Mouse (Mus musculus): ENCODE measurements at regions not wholly inside any gene's neighbourhood (a gene's known extent, or its start where the extent isn't known, plus 50 kb on each side); places are given as distances from the start of the nearest gene placed in this dataset.
A peak's percentile ranks its signal among the peaks of the same experiment; 100 is the strongest.

DNA sequence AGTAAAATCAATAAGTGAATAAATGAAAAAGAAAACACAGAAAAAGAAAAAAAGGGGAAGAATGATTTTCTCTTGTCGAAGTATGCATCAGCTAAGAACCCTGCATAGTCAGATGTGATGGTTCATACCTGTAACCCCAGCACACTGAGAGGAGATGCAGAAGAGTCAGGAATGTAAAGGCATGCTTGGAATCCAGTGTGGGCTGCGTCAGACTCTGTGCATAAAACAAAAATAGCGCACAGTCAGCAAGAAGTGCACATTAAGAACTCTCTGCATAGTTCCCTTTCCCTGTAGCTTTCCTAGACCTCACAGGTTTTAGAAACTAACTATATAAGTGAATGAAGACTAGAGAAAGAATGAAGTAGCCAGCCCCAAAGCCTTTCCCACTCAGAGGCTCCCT lies 238.2 kb upstream of the Chl1 start:
- no peak overlapping the region for H3K4me2 ChIP-seq (replicated peaks; ENCODE audit: low read depth)
- DNase-seq (ENCODE audit: low spot score) (no peak), ATAC-seq (ENCODE audit: low FRiP score, low TSS enrichment) (no peak)
- H3K36me3 ChIP-seq (ENCODE audit: control insufficient read depth, insufficient read depth, low read length): no peaks in the 10 kb centered on the region
- H3K27ac ChIP-seq (replicated peaks): no peak overlapping the region
- TF ChIP-seq EP300 (optimal IDR thresholded peaks at IDR 0.05): no peak
- no peak for TF ChIP-seq CTCF (IDR thresholded peaks at IDR 0.05; ENCODE audit: low read depth)
- no peak overlapping the region for H3K4me3 ChIP-seq (ENCODE audit: low read depth, low read length)
- H3K9ac ChIP-seq (ENCODE audit: low read length): no peak overlapping the region
- no peaks in the 10 kb centered on the region for H3K9me3 ChIP-seq (ENCODE audit: control insufficient read depth, low read length)
- no peaks in the 10 kb centered on the region for H3K4me1 ChIP-seq (replicated peaks; ENCODE audit: control insufficient read depth, insufficient read depth)
- H3K27me3 ChIP-seq (ENCODE audit: control insufficient read depth, insufficient read depth, low read length): no peaks in the 10 kb centered on the region
- WGBS: 54% methylated on average over 3 of the region's 3 CpGs

DNA sequence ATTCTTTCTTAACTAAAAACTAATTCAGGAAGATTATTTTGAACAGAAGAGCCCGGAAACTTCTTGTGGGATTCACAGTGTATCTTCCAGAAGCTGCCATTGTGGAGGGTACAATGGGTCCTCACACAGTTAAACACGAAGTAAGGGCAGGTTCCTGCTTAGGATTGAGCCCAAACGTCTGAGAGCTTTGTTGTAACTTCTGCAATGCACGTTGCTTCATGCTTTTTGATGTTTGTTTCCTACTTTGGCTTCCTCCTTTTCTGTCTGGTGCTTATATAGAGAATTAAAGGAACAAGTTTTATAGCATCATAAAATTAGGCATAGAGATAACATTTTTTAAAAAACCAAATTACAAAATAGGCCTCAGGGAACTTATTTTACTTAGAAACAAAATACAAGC lies 235.3 kb upstream of the Chl1 start:
- no peak for DNase-seq (ENCODE audit: low spot score)
- WGBS: 59% methylated on average over 4 of the region's 4 CpGs
- H3K36me3 ChIP-seq (ENCODE audit: control insufficient read depth, insufficient read depth, low read length): no peaks in the 10 kb centered on the region
- no peak for ATAC-seq (ENCODE audit: low FRiP score, low TSS enrichment)
- no peaks in the 10 kb centered on the region for H3K27me3 ChIP-seq (ENCODE audit: control insufficient read depth, insufficient read depth, low read length)
- no peaks in the 10 kb centered on the region for H3K4me1 ChIP-seq (replicated peaks; ENCODE audit: control insufficient read depth, insufficient read depth)
- no peak overlapping the region for H3K4me3 ChIP-seq (ENCODE audit: low read depth, low read length)
- no peak overlapping the region for H3K4me2 ChIP-seq (replicated peaks; ENCODE audit: low read depth)
- no peaks in the 10 kb centered on the region for H3K9me3 ChIP-seq (ENCODE audit: control insufficient read depth, low read length)
- TF ChIP-seq CTCF (IDR thresholded peaks at IDR 0.05; ENCODE audit: low read depth): no peak
- no peak for TF ChIP-seq EP300 (optimal IDR thresholded peaks at IDR 0.05)
- H3K9ac ChIP-seq (ENCODE audit: low read length): no peak overlapping the region
- H3K27ac ChIP-seq (replicated peaks): no peak overlapping the region

DNA sequence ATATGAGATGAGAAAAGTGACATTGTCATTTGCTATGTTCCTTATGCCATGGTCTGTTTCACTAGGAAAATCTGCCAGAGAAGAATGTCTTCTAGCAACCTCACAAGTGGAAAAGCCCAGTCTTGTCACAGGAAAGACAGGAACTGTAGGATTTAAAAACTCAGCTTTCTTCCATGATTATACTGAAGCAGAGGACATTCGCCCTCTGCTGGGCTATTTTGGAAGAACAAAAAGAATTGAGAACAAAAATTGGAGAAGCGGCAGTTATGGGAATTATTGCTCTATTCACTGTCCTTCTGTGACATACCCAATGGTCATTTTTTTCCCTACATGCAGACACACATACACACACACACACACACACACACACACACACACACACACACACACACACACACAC lies 234.9 kb upstream of the Chl1 start:
- no peaks in the 10 kb centered on the region for H3K4me1 ChIP-seq (replicated peaks; ENCODE audit: control insufficient read depth, insufficient read depth)
- no peak overlapping the region for H3K4me3 ChIP-seq (ENCODE audit: low read depth, low read length)
- no peak for TF ChIP-seq EP300 (optimal IDR thresholded peaks at IDR 0.05)
- TF ChIP-seq CTCF (IDR thresholded peaks at IDR 0.05; ENCODE audit: low read depth): peak; percentile 73
- H3K9ac ChIP-seq (ENCODE audit: low read length): no peak overlapping the region
- H3K27ac ChIP-seq (replicated peaks): no peak overlapping the region
- WGBS: 28% methylated on average over 2 of the region's 2 CpGs
- no peaks in the 10 kb centered on the region for H3K27me3 ChIP-seq (ENCODE audit: control insufficient read depth, insufficient read depth, low read length)
- DNase-seq (ENCODE audit: low spot score) (no peak), ATAC-seq (ENCODE audit: low FRiP score, low TSS enrichment) (no peak)
- no peaks in the 10 kb centered on the region for H3K9me3 ChIP-seq (ENCODE audit: control insufficient read depth, low read length)
- no peaks in the 10 kb centered on the region for H3K36me3 ChIP-seq (ENCODE audit: control insufficient read depth, insufficient read depth, low read length)
- H3K4me2 ChIP-seq (replicated peaks; ENCODE audit: low read depth): no peak overlapping the region

DNA sequence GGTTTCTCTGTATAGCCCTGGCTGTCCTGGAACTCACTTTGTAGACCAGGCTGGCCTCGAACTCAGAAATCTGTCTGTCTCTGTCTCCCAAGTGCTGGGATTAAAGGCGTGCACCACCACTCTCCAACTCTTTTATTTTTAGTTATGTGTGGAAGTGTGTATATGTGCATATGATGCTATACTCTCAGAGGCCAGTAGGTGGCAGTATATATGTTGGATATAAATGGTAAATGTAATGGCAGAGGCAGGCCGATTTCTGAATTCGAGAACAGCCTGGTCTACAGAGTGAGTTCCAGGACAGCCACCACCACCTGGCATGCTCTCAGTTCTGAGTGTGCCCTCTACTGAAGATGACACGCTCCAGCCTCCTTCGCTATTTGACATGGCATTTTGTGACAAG lies 214.4 kb upstream of the Chl1 start:
- no peak overlapping the region for H3K27ac ChIP-seq (replicated peaks)
- H3K36me3 ChIP-seq (ENCODE audit: control insufficient read depth, insufficient read depth, low read length): no peaks in the 10 kb centered on the region
- no peaks in the 10 kb centered on the region for H3K9me3 ChIP-seq (ENCODE audit: control insufficient read depth, low read length)
- H3K9ac ChIP-seq (ENCODE audit: low read length): no peak overlapping the region
- WGBS: 83% methylated on average over 6 of the region's 6 CpGs
- no peaks in the 10 kb centered on the region for H3K27me3 ChIP-seq (ENCODE audit: control insufficient read depth, insufficient read depth, low read length)
- H3K4me3 ChIP-seq (ENCODE audit: low read depth, low read length): no peak overlapping the region
- no peak for ATAC-seq (ENCODE audit: low FRiP score, low TSS enrichment)
- TF ChIP-seq EP300 (optimal IDR thresholded peaks at IDR 0.05) (no peak), CTCF (IDR thresholded peaks at IDR 0.05; ENCODE audit: low read depth) (peak; percentile 59)
- DNase-seq (ENCODE audit: low spot score): no peak
- no peak overlapping the region for H3K4me2 ChIP-seq (replicated peaks; ENCODE audit: low read depth)
- no peaks in the 10 kb centered on the region for H3K4me1 ChIP-seq (replicated peaks; ENCODE audit: control insufficient read depth, insufficient read depth)

DNA sequence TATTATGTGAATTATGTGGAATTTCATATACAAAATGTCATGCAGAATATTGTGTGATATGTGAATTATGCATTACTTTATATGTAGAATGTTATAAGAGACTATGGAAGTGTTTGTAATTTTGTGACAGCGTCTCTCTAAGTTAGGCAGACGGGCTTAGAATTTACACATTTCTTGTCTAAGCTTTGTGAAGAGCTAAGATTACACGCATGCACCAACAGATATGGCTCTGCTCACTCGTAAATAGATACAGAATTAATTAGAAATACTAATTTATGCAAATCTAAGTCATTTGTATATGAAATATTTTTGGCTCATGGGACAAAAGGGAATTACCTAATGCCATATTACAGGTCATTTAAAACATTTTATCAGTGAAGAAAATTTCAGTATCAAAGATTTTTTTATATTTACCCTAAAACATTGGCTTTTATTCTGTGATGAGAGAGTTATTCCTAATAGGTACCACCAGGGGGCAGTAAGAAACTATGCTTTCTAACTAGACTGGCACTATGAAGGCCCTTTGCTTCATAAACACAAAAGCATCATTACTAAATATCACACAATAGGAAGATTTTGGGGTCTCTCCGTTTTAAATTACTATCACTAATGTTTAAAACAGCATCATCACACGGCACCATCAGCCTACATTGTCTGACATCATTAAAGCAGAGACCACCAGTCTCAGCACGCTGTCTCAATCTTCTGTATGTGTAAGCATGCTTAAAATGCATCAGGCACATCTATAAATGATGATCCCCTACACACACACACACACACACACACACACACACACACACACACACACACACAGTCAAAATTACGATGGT lies 203.8 kb upstream of the Chl1 start:
- Histone ChIP-seq H3K36me3 (ENCODE audit: control insufficient read depth, insufficient read depth, low read length) (no peaks in the 10 kb centered on the region), H3K27ac (replicated peaks) (no peak overlapping the region), H3K9ac (ENCODE audit: low read length) (no peak overlapping the region), H3K4me1 (replicated peaks; ENCODE audit: control insufficient read depth, insufficient read depth) (no peaks in the 10 kb centered on the region), H3K27me3 (ENCODE audit: control insufficient read depth, insufficient read depth, low read length) (no peaks in the 10 kb centered on the region), H3K4me3 (ENCODE audit: low read depth, low read length) (no peak overlapping the region), H3K9me3 (ENCODE audit: control insufficient read depth, low read length) (no peaks in the 10 kb centered on the region), H3K4me2 (replicated peaks; ENCODE audit: low read depth) (no peak overlapping the region)
- DNase-seq (ENCODE audit: low spot score) (no peak), ATAC-seq (ENCODE audit: low FRiP score, low TSS enrichment) (0 out of 2 replicates have a peak, but pooled peaks have one; percentile 21)
- peak; percentile 90 for TF ChIP-seq CTCF (IDR thresholded peaks at IDR 0.05; ENCODE audit: low read depth)
- no peak for TF ChIP-seq EP300 (optimal IDR thresholded peaks at IDR 0.05)
- WGBS: 43% methylated on average over 8 of the region's 8 CpGs

DNA sequence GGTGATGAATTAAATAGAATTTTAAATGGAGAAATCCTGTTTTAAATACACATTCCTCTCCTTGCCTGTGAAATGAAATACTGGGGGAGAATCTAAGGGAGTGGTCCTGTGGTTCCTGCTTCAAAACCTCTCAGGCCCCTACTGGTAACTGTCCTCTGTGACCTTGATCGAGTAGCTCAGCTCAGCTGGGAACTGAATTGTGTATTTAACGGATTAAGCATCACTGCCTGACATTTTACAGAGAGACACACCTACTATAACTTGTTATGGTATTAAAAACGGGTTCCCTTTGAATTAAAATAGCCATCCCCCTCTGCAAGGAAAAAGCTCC lies 203.2 kb upstream of the Chl1 start:
- WGBS: 8% methylated on average over 3 of the region's 3 CpGs
- Histone ChIP-seq H3K4me3 (ENCODE audit: low read depth, low read length) (no peak overlapping the region), H3K9ac (ENCODE audit: low read length) (no peak overlapping the region), H3K36me3 (ENCODE audit: control insufficient read depth, insufficient read depth, low read length) (no peaks in the 10 kb centered on the region), H3K9me3 (ENCODE audit: control insufficient read depth, low read length) (no peaks in the 10 kb centered on the region), H3K4me1 (replicated peaks; ENCODE audit: control insufficient read depth, insufficient read depth) (no peaks in the 10 kb centered on the region), H3K27me3 (ENCODE audit: control insufficient read depth, insufficient read depth, low read length) (no peaks in the 10 kb centered on the region), H3K27ac (replicated peaks) (no peak overlapping the region), H3K4me2 (replicated peaks; ENCODE audit: low read depth) (no peak overlapping the region)
- ATAC-seq (ENCODE audit: low FRiP score, low TSS enrichment): no peak
- DNase-seq (ENCODE audit: low spot score): no peak
- no peak for TF ChIP-seq CTCF (IDR thresholded peaks at IDR 0.05; ENCODE audit: low read depth)
- no peak for TF ChIP-seq EP300 (optimal IDR thresholded peaks at IDR 0.05)
